Mouse (Mus musculus) MEL (cell line): ENCODE results near the gene Lbp. TPM values are rescaled to one million over a fixed set of nuclear protein-coding genes. Genes with fewer than 3 reads are reported as not detected.
A peak's percentile ranks its signal among the peaks of the same experiment; 100 is the strongest.

Experiments used
- DNase-seq: peaks from one replicate; pipeline ENCODE4 v3.0.0; 2011; ENCODE audit warnings: low read depth, low spot score
- H3K27ac ChIP-seq: 2 replicates; pipeline ENCODE4 v1.5.1; 2012; ENCODE audit warnings: low read depth, mild to moderate bottlenecking, control low read depth, low read length, moderate library complexity; ENCODE audit not compliant: control insufficient read depth
- H3K27me3 ChIP-seq, 2 experiments: fragments of 150-350 bp in 1 of 2; sonication (generic) in 1 of 2; 2 replicates each; pipeline ENCODE4 v1.6.1; 2012; ENCODE audit warnings: low read length in 2 of 2, mild to moderate bottlenecking in 2 of 2, improper control_type of control experiment in 1 of 2, moderate library complexity in 1 of 2; ENCODE audit not compliant: insufficient read depth in 2 of 2, control insufficient read depth in 1 of 2
- H3K36me3 ChIP-seq, 2 experiments: 2 replicates each; pipeline ENCODE4 v1.6.1; 2012 to 2014; ENCODE audit warnings: low read length in 2 of 2, improper control_type of control experiment in 1 of 2, inconsistent platforms in 1 of 2, mild to moderate bottlenecking in 1 of 2; ENCODE audit not compliant: insufficient read depth in 2 of 2, control insufficient read depth in 1 of 2
- H3K4me1 ChIP-seq, 2 experiments: fragments of 150-350 bp in 1 of 2; sonication (generic) in 1 of 2; 2 replicates each; pipeline ENCODE4 v1.6.1; 2012; ENCODE audit warnings: low read length in 2 of 2, improper control_type of control experiment in 1 of 2, mild to moderate bottlenecking in 1 of 2; ENCODE audit not compliant: insufficient read depth in 2 of 2, control insufficient read depth in 1 of 2
- H3K4me3 ChIP-seq, 2 experiments: fragments of 150-350 bp in 1 of 2; sonication (generic) in 1 of 2; 2 replicates each; pipeline ENCODE4 v1.5.1; 2012; ENCODE audit warnings: low read depth in 2 of 2, low read length in 2 of 2, mild to moderate bottlenecking in 2 of 2, moderate library complexity in 2 of 2, control low read depth in 1 of 2, improper control_type of control experiment in 1 of 2; ENCODE audit not compliant: control insufficient read depth in 1 of 2, insufficient read depth in 1 of 2
- H3K79me2 ChIP-seq: 2 replicates; pipeline ENCODE4 v1.6.1; 2012; ENCODE audit warnings: mild to moderate bottlenecking, low read length, moderate library complexity; ENCODE audit not compliant: control insufficient read depth, poor library complexity, insufficient read depth
- H3K9ac ChIP-seq: 2 replicates; pipeline ENCODE4 v1.6.1; 2012; ENCODE audit warnings: low read depth, mild to moderate bottlenecking, control low read depth, low read length, moderate library complexity; ENCODE audit not compliant: control insufficient read depth, poor library complexity, severe bottlenecking
- H3K9me3 ChIP-seq: fragments of 150-350 bp; sonication (generic); replicated peaks from 2 replicates; pipeline ENCODE4 v1.6.1; 2012; ENCODE audit warnings: mild to moderate bottlenecking, low read length, improper control_type of control experiment, moderate library complexity; ENCODE audit not compliant: insufficient read depth
- CHD1 ChIP-seq: IDR thresholded peaks from 2 replicates; pipeline ENCODE4 v1.6.1; 2012; ENCODE audit warnings: low read depth, mild to moderate bottlenecking, inconsistent platforms, low read length, improper control_type of control experiment
- CTCF ChIP-seq, 3 experiments: IDR thresholded peaks in 2 of 3; conservative IDR thresholded peaks in 1 of 3; 2 replicates each; pipeline ENCODE4 v1.5.1; 2011 to 2012; ENCODE audit warnings: low read length in 3 of 3, low read depth in 2 of 3, mild to moderate bottlenecking in 2 of 3, improper control_type of control experiment in 1 of 3, inconsistent platforms in 1 of 3, mixed read lengths in 1 of 3, moderate library complexity in 1 of 3; ENCODE audit not compliant: control insufficient read depth in 1 of 3, insufficient read depth in 1 of 3, poor library complexity in 1 of 3, severe bottlenecking in 1 of 3
- E2F4 ChIP-seq: IDR thresholded peaks from 2 replicates; pipeline ENCODE4 v1.6.1; 2011; ENCODE audit warnings: low read depth, low read length, improper control_type of control experiment, borderline replicate concordance
- ELF1 ChIP-seq: IDR thresholded peaks from 2 replicates; pipeline ENCODE4 v1.6.1; 2014; ENCODE audit warnings: low read depth, mild to moderate bottlenecking, inconsistent platforms, low read length, improper control_type of control experiment, moderate library complexity
- EP300 ChIP-seq, 2 experiments: IDR thresholded peaks; 2 replicates each; pipeline ENCODE4 v1.6.1; 2011; ENCODE audit warnings: improper control_type of control experiment in 2 of 2, low read length in 2 of 2, low read depth in 1 of 2, mild to moderate bottlenecking in 1 of 2
- GATA1 ChIP-seq: IDR thresholded peaks from 2 replicates; pipeline ENCODE4 v1.6.1; 2011; ENCODE audit warnings: low read depth, low read length, improper control_type of control experiment
- HCFC1 ChIP-seq: IDR thresholded peaks from 2 replicates; pipeline ENCODE4 v1.6.1; 2012; ENCODE audit warnings: low read depth, mild to moderate bottlenecking, inconsistent platforms, low read length, improper control_type of control experiment, moderate library complexity
- JUND ChIP-seq: IDR thresholded peaks from 2 replicates; pipeline ENCODE4 v1.6.1; 2011; ENCODE audit warnings: low read depth, mild to moderate bottlenecking, improper control_type of control experiment, low read length
- MAFK ChIP-seq: IDR thresholded peaks from 2 replicates; pipeline ENCODE4 v1.6.1; 2011; ENCODE audit warnings: low read depth, mild to moderate bottlenecking, low read length, improper control_type of control experiment, borderline replicate concordance
- MAZ ChIP-seq: IDR thresholded peaks from 2 replicates; pipeline ENCODE4 v1.6.1; 2012; ENCODE audit warnings: low read depth, mild to moderate bottlenecking, inconsistent platforms, low read length, improper control_type of control experiment
- MYB ChIP-seq: IDR thresholded peaks from 2 replicates; pipeline ENCODE4 v1.6.1; 2011; ENCODE audit warnings: mild to moderate bottlenecking, low read depth, low read length, improper control_type of control experiment
- MYC ChIP-seq: IDR thresholded peaks from 2 replicates; pipeline ENCODE4 v1.6.1; 2011; ENCODE audit warnings: low read depth, mild to moderate bottlenecking, low read length, improper control_type of control experiment, moderate library complexity
- POLR2AphosphoS2 ChIP-seq: IDR thresholded peaks from 2 replicates; pipeline ENCODE4 v1.6.1; 2011; ENCODE audit warnings: low read length, improper control_type of control experiment
- RAD21 ChIP-seq: IDR thresholded peaks from 2 replicates; pipeline ENCODE4 v1.6.1; 2011; ENCODE audit warnings: mild to moderate bottlenecking, low read depth, low read length, improper control_type of control experiment
- SMC3 ChIP-seq: IDR thresholded peaks from 2 replicates; pipeline ENCODE4 v1.6.1; 2011; ENCODE audit warnings: low read depth, low read length, improper control_type of control experiment
- TBP ChIP-seq: IDR thresholded peaks from 2 replicates; pipeline ENCODE4 v1.8.0; 2011; ENCODE audit warnings: low read depth, low read length, improper control_type of control experiment
- USF2 ChIP-seq, 2 experiments: IDR thresholded peaks; 2 replicates each; pipeline ENCODE4 v1.6.1; 2011 to 2012; ENCODE audit warnings: improper control_type of control experiment in 2 of 2, low read length in 2 of 2, borderline replicate concordance in 1 of 2, inconsistent platforms in 1 of 2, low read depth in 1 of 2, mild to moderate bottlenecking in 1 of 2; ENCODE audit not compliant: insufficient read depth in 1 of 2
- ZC3H11A ChIP-seq: IDR thresholded peaks from 2 replicates; pipeline ENCODE4 v1.6.1; 2012; ENCODE audit warnings: low read depth, mild to moderate bottlenecking, inconsistent platforms, low read length, improper control_type of control experiment
- ZKSCAN1 ChIP-seq: IDR thresholded peaks from 2 replicates; pipeline ENCODE4 v1.6.1; 2012; ENCODE audit warnings: low read depth, mild to moderate bottlenecking, inconsistent platforms, low read length, improper control_type of control experiment, moderate library complexity
- ZMIZ1 ChIP-seq: IDR thresholded peaks from 2 replicates; pipeline ENCODE4 v1.6.1; 2012; ENCODE audit warnings: low read depth, mild to moderate bottlenecking, inconsistent platforms, low read length, improper control_type of control experiment, moderate library complexity
- ZNF384 ChIP-seq: IDR thresholded peaks from 2 replicates; pipeline ENCODE4 v1.6.1; 2012; ENCODE audit warnings: low read depth, mild to moderate bottlenecking, inconsistent platforms, low read length, improper control_type of control experiment
- polyA plus RNA-seq, 2 experiments: library from polyadenylated mRNA; stranded (reverse) in 1 of 2; unstranded in 1 of 2; fragments of >175 nt in 1 of 2; fragments of >200 nt in 1 of 2; gene quantifications; 2 replicates each; pipeline versions ENCODE4 v1.2.1 to v1.2.4; 2012; ENCODE audit warnings: low replicate concordance in 2 of 2, low read depth in 1 of 2; ENCODE audit not compliant: insufficient read length in 2 of 2, insufficient read depth in 1 of 2, missing spikeins in 1 of 2
- total RNA-seq: library from RNA; depleted of rRNA; stranded (reverse); fragments of 300-350 nt; gene quantifications from 2 replicates; pipeline ENCODE4 v1.2.3, GENCODE M21; 2012

Gene Lbp
- total and polyA plus RNA-seq, 3 experiments = not detected

DNA sequence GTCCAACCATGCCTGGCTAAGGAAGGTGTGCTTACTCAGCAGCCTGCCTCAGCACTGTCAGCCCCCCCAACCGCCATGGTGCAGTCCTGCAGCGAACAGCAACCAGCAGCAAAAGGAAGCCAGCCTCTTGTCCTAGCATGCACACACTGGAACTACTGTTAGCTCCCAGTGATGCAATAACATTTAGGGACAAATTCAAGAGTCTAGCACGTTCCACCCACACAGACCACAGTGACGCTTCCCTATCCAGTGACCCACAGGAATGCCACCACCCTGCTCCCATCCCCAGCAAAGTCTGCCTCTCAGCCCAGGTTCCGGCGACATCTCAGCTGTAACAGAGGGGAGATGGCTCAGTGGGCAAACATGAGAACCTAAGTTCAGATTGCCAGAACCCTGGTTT, 40.2 kb downstream of the Lbp start:
- no peaks in the 10 kb centered on the region for H3K9me3 ChIP-seq
- H3K36me3 ChIP-seq = no peaks in the 10 kb centered on the region
- peaks cover 10 to 18% of the 10 kb centered on the region in 2 experiments for H3K27me3 ChIP-seq
- H3K9ac ChIP-seq = no peak overlapping the region
- H3K4me3 ChIP-seq = no peak overlapping the region
- H3K4me1 ChIP-seq = no peaks in the 10 kb centered on the region
- no peak overlapping the region for H3K27ac ChIP-seq
- DNase-seq = no peak
- no peak for TF ChIP-seq ZC3H11A
- no peak for TF ChIP-seq MYB
- TF ChIP-seq TBP = no peak
- TF ChIP-seq ZMIZ1 = no peak
- no peak for TF ChIP-seq MAZ
- no peak for TF ChIP-seq ELF1
- no peak for TF ChIP-seq MYC
- no peak for TF ChIP-seq HCFC1
- no peak for TF ChIP-seq EP300 (IDR thresholded peaks at IDR 0.05; ENCODE audit: low read depth in 1 of 2, low read length in 2 of 2)
- TF ChIP-seq GATA1 = no peak
- no peak for TF ChIP-seq JUND
- TF ChIP-seq POLR2AphosphoS2 = no peak
- no peak for TF ChIP-seq ZKSCAN1
- TF ChIP-seq E2F4 = no peak
- TF ChIP-seq MAFK = no peak
- TF ChIP-seq ZNF384 = no peak
- TF ChIP-seq USF2 (IDR thresholded peaks at IDR 0.05; ENCODE audit: borderline replicate concordance in 1 of 2, insufficient read depth in 1 of 2, low read depth in 1 of 2, low read length in 2 of 2) = no peak
- no peak for TF ChIP-seq SMC3
- TF ChIP-seq CHD1 = no peak
- no peaks in the 10 kb centered on the region for H3K79me2 ChIP-seq

- Histone ChIP-seq H3K79me2 (no peaks in the 10 kb centered on the region), H3K27ac (no peak overlapping the region), H3K36me3 (no peaks in the 10 kb centered on the region), H3K4me3 (no peak overlapping the region), H3K9ac (no peak overlapping the region), H3K4me1 (no peaks in the 10 kb centered on the region), H3K9me3 (no peaks in the 10 kb centered on the region), H3K27me3 (peaks cover 0 to 11% of the 10 kb centered on the region in 2 experiments; a peak in 3 of 4 replicates)
- DNase-seq = peak; percentile 69
- TF ChIP-seq SMC3 = peak; percentile 63
- peak; percentile 44 for TF ChIP-seq ZC3H11A
- no peak for TF ChIP-seq MYB
- peak; percentile 70 for TF ChIP-seq RAD21
- TF ChIP-seq CTCF (IDR thresholded peaks at IDR 0.05 in 2 of 3, conservative IDR thresholded peaks at IDR 0.05 in 1 of 3; ENCODE audit: control insufficient read depth in 1 of 3, insufficient read depth in 1 of 3, low read depth in 2 of 3, low read length in 3 of 3, poor library complexity in 1 of 3, severe bottlenecking in 1 of 3) = peak; percentile 82 to 88 (median 83)
These were observed 41.6 kb downstream of the Lbp start for GRCm38 (mm10) chr2:158347868-158348267.
